Comparison of ENCODE assay signal across 12 mouse cellular contexts in the genomic region with DNA sequence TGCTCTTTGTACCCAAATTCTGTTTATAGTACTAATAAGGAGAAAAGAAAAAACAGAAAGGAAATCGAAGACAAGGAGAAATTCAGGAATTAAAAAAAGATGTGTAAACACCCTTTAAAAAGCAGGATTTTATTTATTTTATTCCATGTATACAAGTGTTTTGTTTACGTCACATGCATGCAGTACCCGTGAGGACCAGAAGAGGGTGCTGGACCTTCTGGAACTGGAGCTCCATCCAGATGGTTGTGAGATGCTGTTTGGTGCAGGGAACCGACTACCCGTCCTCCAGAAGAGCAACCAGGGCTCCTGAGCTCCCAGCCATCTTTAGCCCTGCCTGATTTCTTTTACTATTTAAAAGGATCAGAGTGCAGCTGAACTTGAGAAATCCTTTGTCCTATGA. TPM values are rescaled to one million over a fixed set of nuclear protein-coding genes. Genes with fewer than 3 reads are reported as not detected.
DNase-seq lines count a peak whose midpoint lies in the region; ATAC-seq and TF ChIP-seq lines count a peak whose summit lies in the region.
"Had no signal": no experiment of that assay in that cellular context is flagged by ENCODE, and none has a peak within 500 bp of the region (broad histone marks: within the 10 kb centered on the region; RNA-seq: fewer than 3 reads in every experiment).

No protein-coding gene starts in this region.

- no peaks in the 10 kb centered on the region for H3K36me3 ChIP-seq in intestine, postnatal 0 days (ENCODE audit: control insufficient read depth, insufficient read depth)
- H3K36me3 ChIP-seq in intestine, embryonic 16.5 days (ENCODE audit: control insufficient read depth, insufficient read depth, low read length), result no peaks in the 10 kb centered on the region
- no peaks in the 10 kb centered on the region for H3K36me3 ChIP-seq in G1E (replicated peaks)
- H3K36me3 ChIP-seq: embryonic facial prominence, embryonic 13.5 days; hindbrain, embryonic 15.5 days; limb, embryonic 12.5 days had no signal

- no peaks in the 10 kb centered on the region for H3K4me1 ChIP-seq in intestine, postnatal 0 days (replicated peaks; ENCODE audit: control insufficient read depth, insufficient read depth, low read length)
- no peaks in the 10 kb centered on the region for H3K4me1 ChIP-seq in intestine, embryonic 16.5 days (ENCODE audit: control insufficient read depth, insufficient read depth, low read length)
- no peaks in the 10 kb centered on the region for H3K4me1 ChIP-seq in G1E (ENCODE audit: insufficient read depth, low read depth, low read length)
- H3K4me1 ChIP-seq: embryonic facial prominence, embryonic 13.5 days; hindbrain, embryonic 15.5 days; limb, embryonic 12.5 days had no signal

- no peak overlapping the region for H3K27ac ChIP-seq in intestine, postnatal 0 days (ENCODE audit: low read depth, low read length)
- no peak overlapping the region for H3K27ac ChIP-seq in intestine, embryonic 16.5 days (ENCODE audit: low read length)
- H3K27ac ChIP-seq: embryonic facial prominence, embryonic 13.5 days; hindbrain, embryonic 15.5 days; limb, embryonic 12.5 days had no signal

- no peak for ATAC-seq in intestine, postnatal 0 days
- ATAC-seq in intestine, embryonic 16.5 days, result no peak
- no peak for ATAC-seq in G1E (ENCODE audit: extremely low read depth, insufficient number of reproducible peaks, low FRiP score, poor library complexity, severe bottlenecking)

- peak; percentile 10 for DNase-seq in 3T3-L1 (ENCODE audit: low read depth, low spot score)
- DNase-seq in G1E (ENCODE audit: low spot score), result no peak
- peak; percentile 25 to 30 for DNase-seq in kidney, postnatal 4 days
- DNase-seq in frontal cortex, adult 2 months (ENCODE audit: extremely low spot score in 1 of 2, low spot score in 1 of 2), result no peak
- no peak for DNase-seq in left cerebral cortex, postnatal 25 days (ENCODE audit: low spot score in 2 of 2)
- DNase-seq in right cerebral cortex, postnatal 14 days, result no peak

- 83% methylated on average over 5 of the region's 5 CpGs for WGBS in intestine, postnatal 0 days
- WGBS in intestine, embryonic 16.5 days, result 79% methylated on average over 5 of the region's 5 CpGs

- intact Hi-C loops in left cerebral cortex, postnatal 25 days (cut with DNase I), result no loop called here

- no peaks in the 10 kb centered on the region for H3K9me3 ChIP-seq in intestine, postnatal 0 days (ENCODE audit: control insufficient read depth)
- no peaks in the 10 kb centered on the region for H3K9me3 ChIP-seq in intestine, embryonic 16.5 days (ENCODE audit: control insufficient read depth, low read length)
- H3K9me3 ChIP-seq in G1E (replicated peaks), result no peaks in the 10 kb centered on the region
- H3K9me3 ChIP-seq: embryonic facial prominence, embryonic 13.5 days; hindbrain, embryonic 15.5 days; limb, embryonic 12.5 days had no signal

- no peak overlapping the region for H3K4me3 ChIP-seq in intestine, postnatal 0 days (ENCODE audit: low read depth, low read length)
- H3K4me3 ChIP-seq in intestine, embryonic 16.5 days (ENCODE audit: low read length), result no peak overlapping the region
- H3K4me3 ChIP-seq in G1E (ENCODE audit: low read depth, low read length), result no peak overlapping the region
- H3K4me3 ChIP-seq: embryonic facial prominence, embryonic 13.5 days; hindbrain, embryonic 15.5 days; limb, embryonic 12.5 days had no signal

- no peak overlapping the region for H3K9ac ChIP-seq in intestine, postnatal 0 days (ENCODE audit: low read depth, low read length)
- no peak overlapping the region for H3K9ac ChIP-seq in intestine, embryonic 16.5 days (ENCODE audit: low read depth, low read length)
- H3K9ac ChIP-seq: embryonic facial prominence, embryonic 13.5 days; hindbrain, embryonic 15.5 days; limb, embryonic 12.5 days had no signal

- peak; percentile 55 for TF ChIP-seq CTCF in intestine, postnatal 0 days (IDR thresholded peaks at IDR 0.05; ENCODE audit: low read depth)
- TF ChIP-seq CTCF in G1E (IDR thresholded peaks at IDR 0.05; ENCODE audit: low read depth, low read length), result peak; percentile 40; the same call in 1 of the 2 replicates

- H3K4me2 ChIP-seq in intestine, postnatal 0 days (replicated peaks; ENCODE audit: low read depth), result no peak overlapping the region
- H3K4me2 ChIP-seq in intestine, embryonic 16.5 days (ENCODE audit: low read depth, low read length), result no peak overlapping the region
- H3K4me2 ChIP-seq: embryonic facial prominence, embryonic 13.5 days; hindbrain, embryonic 15.5 days; limb, embryonic 12.5 days had no signal

- no peaks in the 10 kb centered on the region for H3K27me3 ChIP-seq in intestine, postnatal 0 days (replicated peaks; ENCODE audit: control insufficient read depth, insufficient read depth, low read length)
- H3K27me3 ChIP-seq in intestine, embryonic 16.5 days (replicated peaks; ENCODE audit: control insufficient read depth, insufficient read depth, low read length), result no peaks in the 10 kb centered on the region
- no peaks in the 10 kb centered on the region for H3K27me3 ChIP-seq in G1E (ENCODE audit: insufficient read depth, low read length)
- H3K27me3 ChIP-seq: embryonic facial prominence, embryonic 13.5 days; hindbrain, embryonic 15.5 days; limb, embryonic 12.5 days had no signal

RNA-seq across cellular contexts. Expression of gene Taar2, which starts 4.1 kb away (rescaled TPM):
- not detected in 2 replicates for polyA plus RNA-seq in intestine, postnatal 0 days (2015; fragmentation: Nextera tagmentation; extraction: Ambion mirVana)
- polyA plus RNA-seq in intestine, embryonic 16.5 days (2015; fragmentation: Nextera tagmentation; extraction: Ambion mirVana), result not detected in 2 replicates
- total RNA-seq in G1E (2014; fragmentation: Nextera tagmentation), result not detected in 2 replicates
- total RNA-seq in G1E (2017), result 0.12 TPM in 1 of 2 replicates, not detected in the other
- polyA plus RNA-seq in G1E (2012), result not detected in 2 replicates
- polyA plus RNA-seq in frontal cortex, adult 2 months (2012; rRNA removed), result not detected in 2 replicates
- total RNA-seq in left cerebral cortex, postnatal 25 days (2021), result not detected
- polyA plus RNA-seq: gonadal fat pad, adult 2 months; hindbrain, embryonic 15.5 days; limb, embryonic 12.5 days had no signal

RNA-seq across cellular contexts. Expression of gene Taar3, which starts 6.9 kb away (rescaled TPM):
- polyA plus RNA-seq in intestine, postnatal 0 days (2015; fragmentation: Nextera tagmentation; extraction: Ambion mirVana), result not detected in 2 replicates
- polyA plus RNA-seq in intestine, embryonic 16.5 days (2015; fragmentation: Nextera tagmentation; extraction: Ambion mirVana), result not detected in 2 replicates
- total RNA-seq in G1E (2014; fragmentation: Nextera tagmentation) (not detected in 2 replicates), G1E (2017) (0.11 TPM in 1 of 2 replicates, not detected in the other)
- not detected in 2 replicates for polyA plus RNA-seq in G1E (2012)
- not detected in 2 replicates for polyA plus RNA-seq in frontal cortex, adult 2 months (2012; rRNA removed)
- not detected for total RNA-seq in left cerebral cortex, postnatal 25 days (2021)
- polyA plus RNA-seq: embryonic facial prominence, embryonic 13.5 days; gonadal fat pad, adult 2 months; hindbrain, embryonic 15.5 days; limb, embryonic 12.5 days had no signal

RNA-seq across cellular contexts. Expression of gene Taar4, which starts 17.8 kb away (rescaled TPM):
- not detected in 2 replicates for polyA plus RNA-seq in intestine, postnatal 0 days (2015; fragmentation: Nextera tagmentation; extraction: Ambion mirVana)
- polyA plus RNA-seq in intestine, embryonic 16.5 days (2015; fragmentation: Nextera tagmentation; extraction: Ambion mirVana), result not detected in 2 replicates
- total RNA-seq in G1E (2014; fragmentation: Nextera tagmentation), result not detected in 2 replicates
- total RNA-seq in G1E (2017), result 0.29 TPM in 1 of 2 replicates, not detected in the other
- not detected in 2 replicates for polyA plus RNA-seq in G1E (2012)
- polyA plus RNA-seq in frontal cortex, adult 2 months (2012; rRNA removed), result not detected in 2 replicates
- not detected for total RNA-seq in left cerebral cortex, postnatal 25 days (2021)
- polyA plus RNA-seq: embryonic facial prominence, embryonic 13.5 days; hindbrain, embryonic 15.5 days; limb, embryonic 12.5 days had no signal

RNA-seq across cellular contexts. Expression of gene Taar1, which starts 22.3 kb away (rescaled TPM):
- not detected in 2 replicates for polyA plus RNA-seq in intestine, postnatal 0 days (2015; fragmentation: Nextera tagmentation; extraction: Ambion mirVana)
- not detected in 2 replicates for polyA plus RNA-seq in intestine, embryonic 16.5 days (2015; fragmentation: Nextera tagmentation; extraction: Ambion mirVana)
- not detected in 2 replicates for total RNA-seq in G1E (2014; fragmentation: Nextera tagmentation)
- 0.23 TPM in 1 of 2 replicates, not detected in the other for total RNA-seq in G1E (2017)
- polyA plus RNA-seq in G1E (2012), result not detected in 2 replicates
- polyA plus RNA-seq in frontal cortex, adult 2 months (2012; rRNA removed), result not detected in 2 replicates
- not detected for total RNA-seq in left cerebral cortex, postnatal 25 days (2021)
- polyA plus RNA-seq: embryonic facial prominence, embryonic 13.5 days; gonadal fat pad, adult 2 months; hindbrain, embryonic 15.5 days; limb, embryonic 12.5 days had no signal

RNA-seq across cellular contexts. Expression of gene Taar5, which starts 28.0 kb away (rescaled TPM):
- not detected in 2 replicates for polyA plus RNA-seq in intestine, postnatal 0 days (2015; fragmentation: Nextera tagmentation; extraction: Ambion mirVana)
- polyA plus RNA-seq in intestine, embryonic 16.5 days (2015; fragmentation: Nextera tagmentation; extraction: Ambion mirVana), result not detected in 2 replicates
- total RNA-seq in G1E (2014; fragmentation: Nextera tagmentation), result not detected in 2 replicates
- total RNA-seq in G1E (2017), result 0.38 TPM in 1 of 2 replicates, not detected in the other
- not detected in 2 replicates for polyA plus RNA-seq in G1E (2012)
- not detected in 2 replicates for polyA plus RNA-seq in frontal cortex, adult 2 months (2012; rRNA removed)
- total RNA-seq in left cerebral cortex, postnatal 25 days (2021), result not detected
- polyA plus RNA-seq: embryonic facial prominence, embryonic 13.5 days; gonadal fat pad, adult 2 months; hindbrain, embryonic 15.5 days; limb, embryonic 12.5 days had no signal

Comparison
In these comparisons a context has a peak if more than half of its experiments do, and no peak if none do; other contexts are left out.
1. DNase-seq: peak in 3T3-L1 (single experiment) and kidney, postnatal 4 days (2 of 2); none in G1E (single experiment), frontal cortex, adult 2 months (0 of 2), left cerebral cortex, postnatal 25 days (0 of 2) and right cerebral cortex, postnatal 14 days (single experiment).